Mouse (Mus musculus) lung, adult 2 months (tissue): ENCODE data around the gene Blmh. TPM values are rescaled to one million over a fixed set of nuclear protein-coding genes. Genes with fewer than 3 reads are reported as not detected.

Experiments used
- DNase-seq: peaks from one replicate; pipeline ENCODE4 v3.0.0; 2022
- H3K4me1 ChIP-seq: fragments of 200-500 bp; 2 replicates; pipeline ENCODE4 v1.6.1; 2011; ENCODE audit warnings: low read length; ENCODE audit not compliant: control insufficient read depth, insufficient read depth
- H3K4me3 ChIP-seq: fragments of 200-500 bp; replicated peaks from 2 replicates; pipeline ENCODE3; 2011; ENCODE audit warnings: low read depth, mild to moderate bottlenecking, control low read depth, low read length; ENCODE audit errors: extremely low read depth
- CTCF ChIP-seq: fragments of 200-500 bp; IDR thresholded peaks from 2 replicates; pipeline ENCODE4 v1.5.1; 2011; ENCODE audit warnings: mild to moderate bottlenecking, low read length, control low read depth; ENCODE audit not compliant: insufficient read depth
- POLR2A ChIP-seq: fragments of 200-500 bp; IDR thresholded peaks from 2 replicates; pipeline ENCODE4 v1.6.1; 2011; ENCODE audit warnings: low read depth, mild to moderate bottlenecking, control low read depth, low read length, borderline replicate concordance; ENCODE audit errors: extremely low read depth
- WGBS: fragments of 180-500 bp; shearing (Covaris S2); methylation state at CpG from one replicate; pipeline ENCODE4 v1.1.7; 2018; 5-methylcytosine and 5-hydroxymethylcytosine counted together
- polyA plus RNA-seq: library from polyadenylated mRNA; depleted of rRNA; stranded (reverse); fragments of >200 nt; gene quantifications from 2 replicates; pipeline ENCODE4 v1.2.3, GENCODE M21; 2012

Gene Blmh
- polyA plus RNA-seq, 1 experiment: 20.1 TPM

- 72% methylated on average over 2 of the region's 2 CpGs for WGBS
- no peak for DNase-seq
Observed at GRCm38 (mm10) chr11:76953536-76953935, 28.9 kb downstream of the Blmh start.

GRCm38 (mm10) chr11:76965703-76966102 lies 41.1 kb downstream of the Blmh start:
- Histone ChIP-seq H3K4me1 (no peaks in the 10 kb centered on the region; the same call in 1 of the 2 replicates), H3K4me3 (no peak overlapping the region)
- WGBS: 88% methylated on average over 3 of the region's 3 CpGs
- no peak for DNase-seq
- TF ChIP-seq CTCF (no peak), POLR2A (no peak)

More at GRCm38 (mm10) chr11:76953536-76953935, 28.9 kb downstream of the Blmh start:
- no peak overlapping the region for H3K4me3 ChIP-seq
- TF ChIP-seq POLR2A (no peak), CTCF (no peak)
- no peaks in the 10 kb centered on the region for H3K4me1 ChIP-seq

- TF ChIP-seq POLR2A: no peak
- TF ChIP-seq CTCF: no peak
- H3K4me3 ChIP-seq: no peak overlapping the region
- 77% methylated on average over 2 of the region's 2 CpGs for WGBS
- no peaks in the 10 kb centered on the region; the same call in 1 of the 2 replicates for H3K4me1 ChIP-seq
- no peak for DNase-seq
Observed at GRCm38 (mm10) chr11:76970328-76970727, 45.7 kb downstream of the Blmh start.

GRCm38 (mm10) chr11:76974680-76975319 lies 50.2 kb downstream of the Blmh start:
- TF ChIP-seq CTCF (no peak), POLR2A (no peak)
- no peak for DNase-seq
- WGBS: 63% methylated on average over 7 of the region's 7 CpGs
- no peak overlapping the region for H3K4me3 ChIP-seq
- H3K4me1 ChIP-seq: no peaks in the 10 kb centered on the region

- WGBS: 69% methylated on average over 5 of the region's 5 CpGs
- Histone ChIP-seq H3K4me1 (no peaks in the 10 kb centered on the region), H3K4me3 (no peak overlapping the region)
- no peak for TF ChIP-seq POLR2A
- TF ChIP-seq CTCF: no peak
- no peak for DNase-seq
Observed at GRCm38 (mm10) chr11:76981570-76982141, 57.0 kb downstream of the Blmh start.

- H3K4me3 ChIP-seq: no peak overlapping the region
- TF ChIP-seq POLR2A (no peak), CTCF (no peak)
- no peak for DNase-seq
- no peaks in the 10 kb centered on the region for H3K4me1 ChIP-seq
- 46% methylated on average over 4 of the region's 4 CpGs for WGBS
Observed at GRCm38 (mm10) chr11:76982415-76982814, 57.8 kb downstream of the Blmh start.

GRCm38 (mm10) chr11:76983641-76984040 lies 59.0 kb downstream of the Blmh start:
- no peak overlapping the region for H3K4me3 ChIP-seq
- H3K4me1 ChIP-seq: no peaks in the 10 kb centered on the region
- TF ChIP-seq CTCF: no peak
- no peak for TF ChIP-seq POLR2A
- WGBS: 59% methylated on average over 5 of the region's 5 CpGs
- no peak for DNase-seq

- no peak for DNase-seq
- no peak overlapping the region for H3K4me3 ChIP-seq
- TF ChIP-seq POLR2A: no peak
- TF ChIP-seq CTCF: no peak
Observed at GRCm38 (mm10) chr11:76984173-76984572, 59.6 kb downstream of the Blmh start.

GRCm38 (mm10) chr11:76990839-76991238 lies 66.2 kb downstream of the Blmh start:
- TF ChIP-seq CTCF (no peak), POLR2A (no peak)
- no peak for DNase-seq
- 64% methylated on average over 5 of the region's 5 CpGs for WGBS
- Histone ChIP-seq H3K4me1 (peaks cover 3% of the 10 kb centered on the region), H3K4me3 (no peak overlapping the region)

More at GRCm38 (mm10) chr11:76984173-76984572, 59.6 kb downstream of the Blmh start:
- H3K4me1 ChIP-seq: no peaks in the 10 kb centered on the region

GRCm38 (mm10) chr11:76992886-76993285 lies 68.3 kb downstream of the Blmh start:
- TF ChIP-seq CTCF (no peak), POLR2A (no peak)
- Histone ChIP-seq H3K4me1 (peaks cover 16% of the 10 kb centered on the region), H3K4me3 (no peak overlapping the region)
- WGBS: 36% methylated on average over 4 of the region's 4 CpGs
- no peak for DNase-seq
